Mouse (Mus musculus): ENCODE results near the gene Gm42878.

Gm42878 gene

GRCm38 (mm10) chr5:121544910-121545792 lies at the start of gene Gm42878, which contains the start of gene Adam1a:
TSS of gene Gm42878 (minus strand) at chr5:121545482.
TSS of gene Adam1a (minus strand) at chr5:121545482.
- no peak for DNase-seq (ENCODE audit: low spot score)

GRCm38 (mm10) chr5:121594714-121595313 lies 49.5 kb upstream of the Gm42878 start:
- DNase-seq (ENCODE audit: low spot score), result no peak

- peak; percentile 86 for DNase-seq (ENCODE audit: low spot score)
Measured at GRCm38 (mm10) chr5:121593451-121594401, 48.4 kb upstream of the Gm42878 start, which contains the start of gene Aldh2. TSS of gene Aldh2 (minus strand) at chr5:121593824.

DNA sequence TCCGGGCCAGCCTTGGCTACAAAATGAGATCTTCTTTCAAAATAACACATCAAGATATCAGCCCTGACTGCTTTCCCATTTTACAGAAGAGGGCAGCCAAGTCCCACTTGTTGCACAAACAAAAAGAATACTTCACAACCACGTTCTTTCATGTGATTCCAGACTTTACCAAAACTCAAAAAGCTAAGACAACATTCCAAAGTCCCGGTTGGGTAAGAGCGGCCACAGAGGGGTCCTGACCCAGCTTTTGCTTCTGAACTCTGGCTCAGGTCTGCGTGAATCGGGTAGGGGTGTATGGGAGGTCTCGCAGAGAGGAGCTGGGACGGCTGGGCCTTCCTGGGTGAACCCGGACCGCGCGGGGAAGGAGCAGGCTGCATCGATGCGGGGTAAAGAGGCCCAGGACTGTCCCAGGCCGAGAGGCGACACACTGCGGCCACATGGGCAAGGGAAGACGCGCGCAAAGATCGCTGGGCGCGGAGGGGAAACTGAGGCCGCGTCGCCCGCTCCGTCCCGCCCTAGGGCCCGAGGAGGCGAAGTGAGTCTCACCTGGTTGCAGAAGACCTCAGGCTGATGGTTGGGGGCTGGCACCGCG lies 47.6 kb upstream of the Gm42878 start:
- no peak for DNase-seq (ENCODE audit: low spot score)

- no peak for DNase-seq (ENCODE audit: low spot score)
Measured at GRCm38 (mm10) chr5:121592064-121592815, 47.0 kb upstream of the Gm42878 start.

DNA sequence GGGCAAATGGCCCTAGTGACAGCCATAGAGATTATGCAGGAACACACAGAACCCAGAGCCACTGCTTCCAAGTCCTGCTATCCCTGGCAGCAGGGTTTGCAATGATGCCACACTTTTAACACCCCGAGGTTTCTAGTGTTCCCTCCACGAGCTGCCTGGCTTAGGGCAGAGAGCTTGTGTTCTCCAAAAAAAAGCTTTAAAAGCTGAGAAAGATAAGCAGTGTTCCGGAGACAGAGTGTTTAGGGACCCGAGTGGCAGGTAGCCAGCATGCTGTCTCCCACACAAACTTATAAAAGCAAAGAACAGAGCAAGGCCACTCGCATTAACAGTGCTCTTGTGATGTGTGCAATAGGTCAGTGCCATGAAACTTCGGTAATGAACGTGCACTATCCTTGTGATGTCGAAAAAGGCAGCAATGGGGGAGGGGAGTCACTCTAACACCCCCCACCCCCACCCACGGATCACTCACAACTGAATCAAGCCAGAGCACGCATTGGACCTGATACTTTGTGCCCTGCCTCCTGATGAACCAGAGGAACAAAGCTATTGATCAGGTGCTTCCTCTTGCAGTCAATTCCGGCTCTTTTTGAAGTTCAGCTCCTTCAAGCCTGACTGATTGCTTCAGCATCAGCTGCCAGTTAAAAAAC lies 46.3 kb upstream of the Gm42878 start:
- DNase-seq (ENCODE audit: low spot score), result peak; percentile 50

GRCm38 (mm10) chr5:121589928-121590327 lies 44.6 kb upstream of the Gm42878 start:
- DNase-seq (ENCODE audit: low spot score), result no peak

DNA sequence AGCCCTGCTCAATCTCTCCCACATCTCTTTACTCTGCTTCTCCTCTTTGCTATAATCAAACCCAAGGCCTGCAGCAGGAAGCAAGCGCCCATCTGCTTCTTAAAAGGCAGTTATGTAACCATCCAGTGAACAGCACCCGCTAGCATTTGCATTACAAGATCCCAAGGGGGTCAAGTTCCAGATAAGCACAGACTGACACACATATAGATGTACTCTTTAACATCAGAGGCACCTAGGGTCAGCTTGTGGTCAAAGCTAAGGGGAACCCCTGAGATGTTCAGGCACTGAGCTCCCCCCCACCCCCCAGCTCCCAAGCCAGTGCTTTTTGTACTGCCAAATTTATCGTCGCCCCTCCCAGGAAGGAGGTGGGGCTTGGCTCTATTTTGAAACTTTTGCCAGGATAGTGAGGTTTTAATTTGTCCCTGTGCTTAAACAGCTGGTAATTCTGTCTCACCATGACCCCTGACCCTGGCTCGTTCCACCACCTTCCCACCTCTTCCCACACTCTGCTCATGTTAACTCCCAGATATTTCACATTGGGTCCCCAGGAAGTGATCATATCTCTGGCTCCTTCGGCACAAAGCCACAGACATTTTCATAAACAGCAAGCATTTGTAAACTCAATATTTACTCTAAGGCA lies 41.2 kb upstream of the Gm42878 start:
- no peak for DNase-seq (ENCODE audit: low spot score)

- no peak for DNase-seq (ENCODE audit: low spot score)
Measured at GRCm38 (mm10) chr5:121585699-121586098, 40.4 kb upstream of the Gm42878 start.

- no peak for DNase-seq (ENCODE audit: low spot score)
Measured at GRCm38 (mm10) chr5:121585005-121585404, 39.7 kb upstream of the Gm42878 start.

DNA sequence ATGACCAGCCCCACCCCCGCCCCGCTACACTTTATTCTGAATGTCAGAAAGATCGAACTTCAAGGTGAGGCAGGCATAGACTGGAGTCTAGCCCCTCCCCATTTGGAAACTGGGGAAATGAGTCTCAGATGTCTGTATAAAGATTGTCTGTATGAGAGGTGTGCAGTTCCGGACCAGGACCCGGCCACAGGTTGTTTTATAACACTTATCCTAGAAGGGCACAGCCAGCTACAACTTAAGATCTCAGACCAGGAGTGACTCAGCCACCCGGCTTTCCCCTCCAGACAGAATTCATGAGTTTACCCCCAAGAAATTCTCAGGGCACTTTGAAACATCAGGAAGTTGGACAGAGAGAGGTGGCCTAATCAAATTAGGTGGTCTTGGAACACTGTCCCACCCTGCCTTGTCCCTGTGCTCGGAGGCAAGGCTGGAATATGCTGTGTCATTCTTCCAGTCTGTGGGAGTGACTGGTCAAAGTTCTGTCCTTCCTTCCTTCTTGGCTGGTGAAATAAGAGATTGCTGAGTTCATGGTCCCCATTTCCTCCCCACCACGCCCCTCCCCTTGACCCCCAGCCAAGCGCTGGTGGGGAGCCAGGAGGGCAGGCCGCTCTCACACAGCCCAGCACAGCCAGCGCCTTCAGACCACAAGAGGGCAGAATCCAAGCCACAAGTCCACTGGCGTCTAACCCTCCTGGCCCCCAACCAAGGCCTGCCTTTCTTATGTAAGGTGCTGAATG lies 38.7 kb upstream of the Gm42878 start:
- DNase-seq (ENCODE audit: low spot score), result peak; percentile 91

DNA sequence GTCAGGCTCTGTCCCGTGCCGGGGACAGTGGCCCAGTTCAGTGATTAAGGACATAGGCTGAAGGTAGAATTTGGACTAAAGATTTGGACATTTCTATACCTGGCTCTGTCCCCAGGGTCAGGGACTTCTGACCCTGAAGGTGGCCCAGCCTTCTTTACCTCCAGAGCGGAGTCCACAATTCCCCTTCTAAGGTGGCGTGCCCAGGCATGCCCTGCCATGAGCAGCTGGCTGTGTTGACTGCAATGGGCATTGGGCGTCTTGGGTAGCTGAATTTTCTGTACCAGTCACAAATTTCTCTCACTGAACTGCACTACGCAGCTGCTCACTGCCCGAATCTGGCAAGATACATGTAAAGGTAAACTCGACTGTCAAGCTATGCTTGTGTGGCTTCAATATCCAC lies 36.7 kb upstream of the Gm42878 start:
- DNase-seq (ENCODE audit: low spot score), result no peak

DNA sequence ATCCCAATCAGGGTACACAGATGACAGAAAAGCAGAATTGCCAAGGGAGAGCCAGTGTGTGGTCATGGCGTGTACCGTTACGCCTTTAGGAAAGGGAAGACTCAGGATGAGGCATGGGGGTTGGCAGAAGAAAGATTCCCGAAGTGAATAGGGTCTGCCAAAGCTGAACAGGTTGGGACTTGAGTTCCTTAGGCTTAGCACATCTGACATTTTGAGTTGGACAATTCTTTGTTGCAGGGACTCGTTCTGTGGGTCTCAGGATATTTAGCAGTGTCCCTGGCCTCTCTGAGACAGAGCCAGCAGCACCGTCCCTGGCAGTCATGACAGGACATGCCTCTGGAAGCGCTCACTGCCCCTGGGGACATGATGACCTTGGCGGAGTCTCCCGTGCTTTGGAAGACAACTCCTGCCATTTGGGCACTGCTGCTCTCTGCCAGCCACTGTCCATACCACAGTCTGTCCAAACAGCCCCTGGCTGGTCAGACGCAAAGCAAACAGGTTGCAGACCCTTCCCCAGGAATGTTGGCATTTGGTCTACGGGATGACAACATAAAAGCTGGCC lies 31.7 kb upstream of the Gm42878 start:
- DNase-seq (ENCODE audit: low spot score), result no peak

DNA sequence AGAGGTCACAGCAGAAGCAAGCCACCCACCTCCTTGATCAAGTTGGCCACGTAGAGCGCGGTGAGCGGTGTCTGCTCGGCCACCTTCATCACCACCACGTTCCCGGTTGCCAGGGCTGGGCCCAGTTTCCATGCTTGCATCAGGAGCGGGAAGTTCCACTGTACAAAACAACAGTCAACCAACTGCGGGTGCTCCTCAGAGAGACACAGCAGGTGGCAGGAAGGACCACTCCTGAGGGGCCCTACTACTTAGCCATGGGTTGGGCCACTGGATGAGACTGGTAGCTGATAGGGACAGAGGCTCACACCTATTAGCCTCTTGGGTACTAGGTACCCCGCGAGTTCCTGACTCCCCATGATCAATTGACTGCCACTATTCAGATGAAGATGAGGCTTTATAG lies 30.6 kb upstream of the Gm42878 start:
- no peak for DNase-seq (ENCODE audit: low spot score)

- DNase-seq (ENCODE audit: low spot score), result no peak
Measured at GRCm38 (mm10) chr5:121574145-121574544, 28.9 kb upstream of the Gm42878 start.

DNA sequence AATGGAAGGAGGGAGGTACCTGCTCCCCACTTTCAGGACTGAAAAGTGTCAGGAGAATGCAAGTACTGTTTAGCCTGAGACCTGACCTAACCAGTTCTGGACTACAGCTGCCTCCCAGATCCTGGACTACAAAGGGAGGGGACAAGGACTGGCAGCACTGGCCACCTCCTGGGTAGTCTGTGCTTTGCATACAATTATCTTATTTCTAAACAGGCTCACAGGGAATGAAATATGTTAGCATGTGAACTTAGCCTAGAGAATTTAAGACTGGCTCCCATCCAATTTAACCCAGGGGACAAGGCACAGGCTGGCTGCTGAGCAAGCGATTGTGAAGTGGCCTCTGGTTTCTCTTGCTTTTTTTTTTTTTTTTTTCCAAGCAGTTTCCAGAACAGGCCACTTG lies 25.5 kb upstream of the Gm42878 start:
- DNase-seq (ENCODE audit: low spot score), result no peak

- DNase-seq (ENCODE audit: low spot score), result no peak
Measured at GRCm38 (mm10) chr5:121569881-121570420, 24.7 kb upstream of the Gm42878 start.

GRCm38 (mm10) chr5:121566035-121566681 lies 20.9 kb upstream of the Gm42878 start:
- DNase-seq (ENCODE audit: low spot score), result no peak
